Mouse (Mus musculus) kidney, embryonic 14.5 days (tissue): ENCODE measurements around the gene Kcnma1. TPM values are rescaled to one million over a fixed set of nuclear protein-coding genes. Genes with fewer than 3 reads are reported as not detected.

ENCODE experiments used
- ATAC-seq: fragments of 200-750 bp; cut with Nextera tagmentation; 2 replicates; pipeline ENCODE4 v1.8.0; 2017; ENCODE audit warnings: moderate number of reproducible peaks, mild to moderate bottlenecking, moderate TSS enrichment, moderate library complexity; ENCODE audit not compliant: low FRiP score, low TSS enrichment
- H3K27ac ChIP-seq: fragments of 300-500 bp; sonication (generic); 2 replicates; pipeline ENCODE4 v1.5.1; 2014; ENCODE audit warnings: low read depth, mild to moderate bottlenecking, low read length, moderate library complexity, mixed read lengths
- H3K27me3 ChIP-seq: fragments of 300-500 bp; sonication (generic); 2 replicates; pipeline ENCODE4 v1.6.1; 2014; ENCODE audit warnings: mild to moderate bottlenecking, low read length; ENCODE audit not compliant: control insufficient read depth, insufficient read depth
- H3K36me3 ChIP-seq: fragments of 300-500 bp; sonication (generic); 2 replicates; pipeline ENCODE4 v1.6.1; 2014; ENCODE audit warnings: low read length, mixed read lengths; ENCODE audit not compliant: control insufficient read depth, insufficient read depth
- H3K4me1 ChIP-seq: fragments of 300-500 bp; sonication (generic); 2 replicates; pipeline ENCODE4 v1.6.1; 2014; ENCODE audit warnings: low read length, mixed read lengths; ENCODE audit not compliant: control insufficient read depth, insufficient read depth
- H3K4me2 ChIP-seq: fragments of 300-500 bp; sonication (generic); replicated peaks from 2 replicates; pipeline ENCODE4 v1.6.1; 2014; ENCODE audit warnings: low read depth, mild to moderate bottlenecking, low read length
- H3K4me3 ChIP-seq: fragments of 300-500 bp; sonication (generic); 2 replicates; pipeline ENCODE4 v1.5.1; 2014; ENCODE audit warnings: mild to moderate bottlenecking, low read length
- H3K9ac ChIP-seq: fragments of 300-500 bp; sonication (generic); 2 replicates; pipeline ENCODE4 v1.6.1; 2014; ENCODE audit warnings: low read depth, mild to moderate bottlenecking, low read length, moderate library complexity
- H3K9me3 ChIP-seq: fragments of 300-500 bp; sonication (generic); 2 replicates; pipeline ENCODE4 v1.6.1; 2016; ENCODE audit warnings: low read length; ENCODE audit not compliant: control insufficient read depth
- WGBS: fragments of 180-500 bp; shearing (Covaris S2); extraction: QIAGEN DNeasy Blood & Tissue Kit; methylation state at CpG from one replicate; pipeline ENCODE4 v1.1.7; 2014; 5-methylcytosine and 5-hydroxymethylcytosine counted together
- polyA plus RNA-seq: library from polyadenylated mRNA; unstranded; fragments of >200 nt; fragmentation: Nextera tagmentation; extraction: Ambion mirVana; gene quantifications from 2 replicates; pipeline ENCODE4 v1.2.1, GENCODE M21; 2014

Gene Kcnma1
- polyA plus RNA-seq, 1 experiment from 2014 or later: 1.5 TPM

DNA sequence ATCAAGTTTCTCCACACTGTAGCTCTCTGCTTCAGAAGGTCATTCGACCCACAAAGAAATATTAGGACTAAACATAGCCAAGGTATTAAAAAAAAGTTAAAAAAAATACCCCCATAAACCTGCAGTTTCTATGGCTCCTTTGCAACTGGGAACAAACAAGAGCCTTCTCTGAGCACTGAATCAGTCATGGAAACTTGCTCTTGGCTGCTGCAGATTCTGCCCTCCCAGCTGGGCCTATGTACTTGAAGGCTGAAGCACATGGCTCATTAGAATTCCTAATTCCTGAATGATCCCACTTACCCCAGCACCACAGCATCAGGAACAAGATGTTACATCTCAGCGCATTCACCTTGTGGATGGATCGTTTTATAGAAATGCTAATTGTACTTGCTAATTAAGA lies 448.4 kb downstream of the Kcnma1 start:
- 66% methylated on average over 3 of the region's 3 CpGs for WGBS
- Histone ChIP-seq H3K27me3 (no peaks in the 10 kb centered on the region), H3K4me3 (no peak overlapping the region), H3K36me3 (no peaks in the 10 kb centered on the region), H3K9me3 (no peaks in the 10 kb centered on the region), H3K9ac (no peak overlapping the region), H3K4me2 (no peak overlapping the region), H3K4me1 (0 out of 2 replicates have a peak, but pooled peaks cover 9% of the 10 kb centered on the region), H3K27ac (no peak overlapping the region)
- no peak; the same call in 1 of the 2 replicates for ATAC-seq

DNA sequence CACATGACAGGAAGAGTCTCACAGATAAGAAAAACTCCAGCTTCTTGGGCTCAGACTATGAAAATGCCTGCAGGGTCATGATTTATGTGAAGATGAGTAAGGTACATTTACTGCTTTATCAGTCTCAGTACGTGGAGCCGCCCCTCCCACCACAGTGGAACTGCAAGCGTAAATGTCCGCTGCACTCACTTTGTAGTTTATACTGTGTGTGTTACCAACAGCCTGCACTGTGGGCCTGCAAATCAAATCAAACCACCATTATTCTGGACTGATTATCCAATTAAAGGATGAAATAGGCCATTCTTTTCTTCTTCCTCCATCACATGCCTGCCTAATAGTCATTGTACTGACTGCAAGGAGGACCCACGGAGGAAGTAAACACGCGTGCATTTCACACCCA lies 449.8 kb downstream of the Kcnma1 start:
- Histone ChIP-seq H3K27ac (no peak overlapping the region), H3K27me3 (no peaks in the 10 kb centered on the region), H3K9me3 (no peaks in the 10 kb centered on the region), H3K4me1 (0 out of 2 replicates have a peak, but pooled peaks cover 9% of the 10 kb centered on the region), H3K4me3 (no peak overlapping the region), H3K9ac (no peak overlapping the region), H3K4me2 (no peak overlapping the region), H3K36me3 (no peaks in the 10 kb centered on the region)
- WGBS: 45% methylated on average over 7 of the region's 7 CpGs
- ATAC-seq: no peak

DNA sequence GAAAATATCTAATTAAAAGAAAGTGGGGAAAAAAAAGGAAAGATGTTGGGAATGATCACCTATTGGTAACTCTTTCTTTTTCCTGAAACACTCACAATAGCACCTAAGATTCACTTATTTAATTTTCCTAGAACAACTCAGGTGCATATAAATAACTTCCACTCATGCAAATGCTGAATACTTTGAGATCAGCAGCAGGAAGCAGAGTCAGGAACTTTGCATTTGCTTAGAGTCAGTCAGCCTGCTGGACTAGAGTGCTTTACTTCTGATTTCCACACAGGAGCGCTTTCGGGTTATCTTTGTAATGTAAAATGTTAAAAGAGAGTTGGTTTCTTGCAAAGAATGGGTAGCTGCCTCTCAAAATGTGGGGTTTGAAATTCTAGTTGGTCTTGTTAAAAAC lies 451.1 kb downstream of the Kcnma1 start:
- Histone ChIP-seq H3K9ac (no peak overlapping the region), H3K36me3 (no peaks in the 10 kb centered on the region), H3K27me3 (no peaks in the 10 kb centered on the region), H3K9me3 (no peaks in the 10 kb centered on the region), H3K27ac (no peak overlapping the region), H3K4me2 (no peak overlapping the region), H3K4me3 (no peak overlapping the region), H3K4me1 (0 out of 2 replicates have a peak, but pooled peaks cover 9% of the 10 kb centered on the region)
- WGBS: 79% methylated on average over 2 of the region's 2 CpGs
- ATAC-seq: no peak

DNA sequence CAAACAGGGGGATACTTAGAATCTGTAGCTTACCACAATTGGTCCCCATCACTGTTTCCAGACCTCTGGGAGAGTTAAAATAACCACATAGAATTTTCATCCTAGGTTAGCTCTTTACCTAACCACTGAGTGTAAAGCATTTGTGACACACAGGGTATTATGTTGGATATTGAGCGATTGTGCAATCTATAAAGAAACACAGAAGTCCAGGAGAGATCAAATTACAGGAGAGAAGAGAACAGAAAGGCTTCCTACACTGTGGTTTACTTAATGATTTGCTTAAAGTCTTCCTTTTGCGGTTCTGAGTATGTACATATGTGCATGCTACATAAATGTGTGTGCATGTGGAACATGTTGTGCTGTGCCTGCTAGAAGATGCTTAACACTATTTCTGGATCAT lies 458.6 kb downstream of the Kcnma1 start:
- Histone ChIP-seq H3K27ac (no peak overlapping the region), H3K4me3 (no peak overlapping the region), H3K9me3 (no peaks in the 10 kb centered on the region), H3K9ac (no peak overlapping the region), H3K4me1 (peaks cover 8% of the 10 kb centered on the region; the same call in 1 of the 2 replicates), H3K27me3 (no peaks in the 10 kb centered on the region), H3K36me3 (no peaks in the 10 kb centered on the region), H3K4me2 (no peak overlapping the region)
- WGBS: 67% methylated on average over 2 of the region's 2 CpGs
- ATAC-seq: no peak

DNA sequence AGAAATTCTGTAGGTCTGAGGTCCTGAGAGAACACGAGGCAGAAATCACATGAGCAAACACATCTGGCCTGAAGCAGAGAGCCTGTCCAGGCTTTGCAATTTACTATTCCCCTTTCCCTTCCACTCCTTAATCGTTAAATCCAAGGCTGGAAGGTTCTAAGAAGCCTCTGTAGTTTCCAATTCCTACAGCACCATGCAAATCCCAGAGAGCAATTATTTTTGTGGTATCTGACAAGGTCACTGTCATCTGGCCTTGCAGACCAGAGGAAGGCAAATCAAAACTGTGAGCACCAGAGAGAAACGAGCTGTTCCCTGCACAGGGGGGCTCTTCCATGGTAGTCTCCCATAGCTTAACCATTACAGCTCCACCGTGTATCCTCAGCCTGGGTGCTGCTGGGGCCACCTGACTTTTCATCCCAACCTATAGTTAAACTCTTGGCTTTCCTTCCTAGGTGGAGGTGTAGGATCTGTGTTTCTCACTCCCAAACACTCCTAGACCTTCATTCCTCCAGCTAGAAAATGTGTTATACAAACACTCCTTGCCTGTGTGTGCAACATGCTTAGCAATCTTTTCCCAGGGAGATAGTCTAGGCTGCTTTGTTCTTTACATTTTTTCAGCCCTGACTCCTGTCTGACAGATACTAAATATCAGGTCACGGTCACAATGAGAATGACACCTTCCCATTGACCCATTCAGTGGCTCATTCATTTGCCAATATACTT lies 461.9 kb downstream of the Kcnma1 start:
- Histone ChIP-seq H3K4me2 (no peak overlapping the region), H3K4me1 (peaks cover 8% of the 10 kb centered on the region; the same call in 1 of the 2 replicates), H3K9ac (no peak overlapping the region), H3K4me3 (no peak overlapping the region), H3K9me3 (no peaks in the 10 kb centered on the region), H3K27ac (no peak overlapping the region), H3K36me3 (no peaks in the 10 kb centered on the region), H3K27me3 (no peaks in the 10 kb centered on the region)
- WGBS: 19% methylated on average over 5 of the region's 5 CpGs
- peak; percentile 55; the same call in 1 of the 2 replicates for ATAC-seq

DNA sequence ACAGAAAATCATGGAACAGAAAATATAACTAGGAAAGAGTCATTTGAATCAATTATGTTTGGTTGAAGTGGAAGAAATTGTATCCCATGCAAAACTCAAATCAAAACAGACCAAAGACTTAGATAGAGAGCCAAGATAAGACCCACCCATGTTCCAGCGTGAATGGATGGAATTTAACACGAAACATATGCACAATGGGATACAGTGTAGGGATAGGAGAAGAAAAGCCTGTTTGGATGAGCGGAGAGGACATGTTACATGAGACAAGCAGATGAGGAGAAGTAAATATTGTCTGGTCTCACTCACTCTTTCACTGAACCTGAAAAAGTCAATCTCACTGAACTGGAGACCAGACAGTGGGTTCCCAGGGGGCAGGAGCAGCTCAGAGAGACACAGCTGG lies 463.8 kb downstream of the Kcnma1 start:
- H3K9me3 ChIP-seq: no peaks in the 10 kb centered on the region

DNA sequence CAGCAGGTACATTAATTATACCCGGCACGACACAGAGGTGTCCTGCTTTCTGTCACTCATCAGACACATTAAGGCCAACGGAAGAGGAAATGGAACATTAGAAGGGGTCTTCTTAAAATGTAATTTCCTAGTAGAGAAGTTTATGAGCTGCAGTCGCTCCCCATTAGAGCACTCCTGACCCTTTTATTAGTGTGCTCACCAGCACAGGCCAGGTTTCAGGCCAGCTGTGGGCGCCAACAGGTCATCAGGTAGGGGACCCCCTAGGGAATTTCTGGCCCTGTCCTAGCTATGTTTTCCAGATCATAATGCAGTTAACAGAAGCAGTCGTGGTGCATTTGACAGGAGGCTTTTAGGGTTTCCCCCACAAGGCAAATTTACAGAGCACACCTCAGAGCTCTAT lies 472.2 kb downstream of the Kcnma1 start:
- Histone ChIP-seq H3K4me3 (no peak overlapping the region), H3K4me1 (no peaks in the 10 kb centered on the region), H3K9ac (no peak overlapping the region), H3K27me3 (no peaks in the 10 kb centered on the region), H3K27ac (no peak overlapping the region), H3K4me2 (no peak overlapping the region), H3K9me3 (peaks cover 5% of the 10 kb centered on the region; the same call in 1 of the 2 replicates), H3K36me3 (no peaks in the 10 kb centered on the region)
- WGBS: 68% methylated on average over 6 of the region's 6 CpGs
- no peak for ATAC-seq

More for the DNA sequence above, 463.8 kb downstream of the Kcnma1 start:
- WGBS: 82% methylated on average over 3 of the region's 3 CpGs
- H3K9ac ChIP-seq: no peak overlapping the region
- no peak overlapping the region for H3K4me3 ChIP-seq
- H3K36me3 ChIP-seq: no peaks in the 10 kb centered on the region
- ATAC-seq: no peak
- H3K4me1 ChIP-seq: peaks cover 8% of the 10 kb centered on the region; the same call in 1 of the 2 replicates
- H3K27me3 ChIP-seq: no peaks in the 10 kb centered on the region
- no peak overlapping the region for H3K4me2 ChIP-seq
- H3K27ac ChIP-seq: no peak overlapping the region

DNA sequence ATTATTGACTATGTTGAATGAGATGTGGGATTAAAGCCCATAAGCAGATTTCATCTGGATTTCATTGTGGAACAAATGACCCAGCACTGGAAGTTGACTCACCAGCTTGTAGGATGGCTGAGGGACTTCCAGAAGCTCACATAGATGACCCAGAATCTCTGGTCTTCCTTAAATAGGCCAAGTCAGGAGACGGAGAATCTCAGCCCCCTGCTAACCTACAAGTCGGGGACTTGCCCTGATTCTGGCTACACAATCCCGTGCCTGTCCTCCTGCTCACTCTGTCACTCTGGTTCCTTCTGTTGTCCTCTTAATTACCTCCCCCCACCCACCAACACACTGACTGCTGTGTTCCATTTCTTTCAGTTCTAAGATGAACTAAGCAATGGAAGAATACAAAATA lies 474.7 kb downstream of the Kcnma1 start:
- 85% methylated on average over 3 of the region's 3 CpGs for WGBS
- ATAC-seq: no peak
- H3K27me3 ChIP-seq: no peaks in the 10 kb centered on the region

DNA sequence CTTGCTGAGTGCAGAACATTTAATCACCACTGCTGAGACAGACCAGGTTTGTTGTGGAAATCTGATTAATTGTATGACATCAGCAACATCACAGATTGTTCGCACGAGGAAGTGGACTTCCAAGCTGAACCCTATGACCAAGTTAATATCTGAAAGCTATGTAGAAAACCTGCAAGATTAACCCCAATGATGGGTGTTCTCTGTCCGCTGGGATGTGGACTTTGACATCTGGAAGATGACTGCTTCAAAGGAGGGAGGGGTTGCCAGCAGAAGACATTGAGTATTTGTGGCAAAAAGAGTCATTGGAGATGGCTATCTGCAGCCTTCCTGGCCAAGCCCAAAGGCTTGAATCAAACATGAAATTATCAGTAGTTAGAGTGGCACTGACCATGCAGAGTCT lies 480.9 kb downstream of the Kcnma1 start:
- Histone ChIP-seq H3K27me3 (no peaks in the 10 kb centered on the region; the same call in 1 of the 2 replicates), H3K27ac (no peak overlapping the region), H3K4me1 (no peaks in the 10 kb centered on the region), H3K4me3 (no peak overlapping the region), H3K4me2 (no peak overlapping the region), H3K36me3 (no peaks in the 10 kb centered on the region), H3K9me3 (peaks cover 7% of the 10 kb centered on the region), H3K9ac (no peak overlapping the region)
- 87% methylated on average over 3 of the region's 3 CpGs for WGBS
- ATAC-seq: no peak

More for the DNA sequence above, 474.7 kb downstream of the Kcnma1 start:
- H3K4me3 ChIP-seq: no peak overlapping the region
- H3K4me1 ChIP-seq: no peaks in the 10 kb centered on the region
- H3K4me2 ChIP-seq: no peak overlapping the region
- H3K9ac ChIP-seq: no peak overlapping the region
- no peak overlapping the region for H3K27ac ChIP-seq
- H3K9me3 ChIP-seq: peaks cover 7% of the 10 kb centered on the region
- no peaks in the 10 kb centered on the region for H3K36me3 ChIP-seq
